Mouse (Mus musculus) hindbrain, postnatal 0 days (tissue): ENCODE results near the gene Lgr6. TPM values are rescaled to one million over a fixed set of nuclear protein-coding genes. Genes with fewer than 3 reads are reported as not detected.

Experiments used
- ATAC-seq: fragments of 200-750 bp; cut with Nextera tagmentation; 2 replicates; pipeline ENCODE4 v1.8.0; 2017; ENCODE audit warnings: mild to moderate bottlenecking, moderate TSS enrichment, moderate library complexity
- DNase-seq: peaks from one replicate; pipeline ENCODE4 v3.0.0-alpha.2; 2015; ENCODE audit warnings: low spot score
- H3K27ac ChIP-seq: fragments of 300-500 bp; sonication (generic); 2 replicates; pipeline ENCODE4 v1.5.1; 2014; ENCODE audit warnings: mild to moderate bottlenecking
- H3K27me3 ChIP-seq: fragments of 300-500 bp; sonication (generic); 2 replicates; pipeline ENCODE4 v1.6.1; 2014; ENCODE audit warnings: low read length, mixed read lengths; ENCODE audit not compliant: insufficient read depth
- H3K36me3 ChIP-seq: fragments of 300-500 bp; sonication (generic); 2 replicates; pipeline ENCODE4 v1.6.1; 2014; ENCODE audit warnings: low read length, mixed read lengths; ENCODE audit not compliant: insufficient read depth
- H3K4me1 ChIP-seq: fragments of 300-500 bp; sonication (generic); 2 replicates; pipeline ENCODE4 v1.6.1; 2014; ENCODE audit warnings: antibody characterized with exemption, low read length, mixed read lengths; ENCODE audit not compliant: insufficient read depth
- H3K4me2 ChIP-seq: fragments of 300-500 bp; sonication (generic); 2 replicates; pipeline ENCODE4 v1.6.1; 2014; ENCODE audit warnings: low read depth, mild to moderate bottlenecking, low read length, moderate library complexity, mixed read lengths
- H3K4me3 ChIP-seq: fragments of 300-500 bp; sonication (generic); 2 replicates; pipeline ENCODE4 v1.5.1; 2014; ENCODE audit warnings: low read length
- H3K9ac ChIP-seq: fragments of 300-500 bp; sonication (generic); replicated peaks from 2 replicates; pipeline ENCODE4 v1.6.1; 2014; ENCODE audit warnings: mild to moderate bottlenecking, low read length, moderate library complexity, mixed read lengths
- H3K9me3 ChIP-seq: fragments of 300-500 bp; sonication (generic); 2 replicates; pipeline ENCODE4 v1.6.1; 2016; ENCODE audit warnings: low read length, mixed read lengths
- CTCF ChIP-seq: IDR thresholded peaks from 2 replicates; pipeline ENCODE4 v1.5.1; 2016; ENCODE audit warnings: antibody characterized with exemption, control low read depth, low read depth
- WGBS: fragments of 180-500 bp; shearing (Covaris S2); extraction: QIAGEN DNeasy Blood & Tissue Kit; methylation state at CpG from one replicate; pipeline ENCODE4 v1.1.7; 2014; 5-methylcytosine and 5-hydroxymethylcytosine counted together
- polyA plus RNA-seq: library from polyadenylated mRNA; unstranded; fragments of >200 nt; fragmentation: Nextera tagmentation; extraction: Ambion mirVana; gene quantifications from 2 replicates; pipeline ENCODE4 v1.2.1, GENCODE M21; 2015
- total RNA-seq: library from RNA; depleted of rRNA; stranded (reverse); fragments of >200 nt; gene quantifications from 2 replicates; pipeline ENCODE4 v1.2.3, GENCODE M21; 2014

The Lgr6 gene
- total and polyA plus RNA-seq, 2 experiments from 2014 or later = 3.1 to 5.0 TPM

GRCm38 (mm10) chr1:135098441-135098840, 6.6 kb downstream of the Lgr6 start:
- WGBS = 50% methylated on average over 7 of the region's 7 CpGs
- no peak overlapping the region for H3K4me3 ChIP-seq
- ATAC-seq = peak; percentile 43; the same call in 1 of the 2 replicates
- no peak overlapping the region for H3K27ac ChIP-seq
- H3K27me3 ChIP-seq = peaks cover 4% of the 10 kb centered on the region; the same call in 1 of the 2 replicates
- no peak for TF ChIP-seq CTCF
- no peak overlapping the region for H3K9ac ChIP-seq
- no peak overlapping the region for H3K4me2 ChIP-seq
- DNase-seq = peak; percentile 48
- H3K4me1 ChIP-seq = peaks cover 6% of the 10 kb centered on the region; the same call in 1 of the 2 replicates
- no peaks in the 10 kb centered on the region for H3K9me3 ChIP-seq
- no peaks in the 10 kb centered on the region for H3K36me3 ChIP-seq

- DNase-seq (no peak), ATAC-seq (no peak)
- no peak overlapping the region for H3K9ac ChIP-seq
- H3K36me3 ChIP-seq = no peaks in the 10 kb centered on the region
- no peak for TF ChIP-seq CTCF
- H3K4me1 ChIP-seq = peaks cover 6% of the 10 kb centered on the region; the same call in 1 of the 2 replicates
- H3K4me3 ChIP-seq = no peak overlapping the region
- 92% methylated on average over 6 of the region's 6 CpGs for WGBS
- no peaks in the 10 kb centered on the region for H3K9me3 ChIP-seq
- no peak overlapping the region for H3K4me2 ChIP-seq
- H3K27me3 ChIP-seq = no peaks in the 10 kb centered on the region
- H3K27ac ChIP-seq = no peak overlapping the region
These were observed 7.6 kb downstream of the Lgr6 start for GRCm38 (mm10) chr1:135097441-135097840.

GRCm38 (mm10) chr1:135096312-135096711, 8.8 kb downstream of the Lgr6 start:
- H3K9me3 ChIP-seq = no peaks in the 10 kb centered on the region
- peaks cover 6% of the 10 kb centered on the region; the same call in 1 of the 2 replicates for H3K4me1 ChIP-seq
- no peak overlapping the region for H3K4me3 ChIP-seq
- no peaks in the 10 kb centered on the region for H3K36me3 ChIP-seq
- DNase-seq = no peak
- ATAC-seq = no peak
- WGBS = 67% methylated on average over 11 of the region's 11 CpGs
- no peak overlapping the region for H3K27ac ChIP-seq
- H3K4me2 ChIP-seq = no peak overlapping the region
- TF ChIP-seq CTCF = no peak
- H3K27me3 ChIP-seq = no peaks in the 10 kb centered on the region
- no peak overlapping the region for H3K9ac ChIP-seq

- no peaks in the 10 kb centered on the region for H3K36me3 ChIP-seq
- H3K9me3 ChIP-seq = no peaks in the 10 kb centered on the region
- no peak overlapping the region for H3K27ac ChIP-seq
- no peak for TF ChIP-seq CTCF
- ATAC-seq (no peak), DNase-seq (no peak)
- no peak overlapping the region for H3K4me2 ChIP-seq
- WGBS = 65% methylated on average over 7 of the region's 7 CpGs
- peaks cover 6% of the 10 kb centered on the region; the same call in 1 of the 2 replicates for H3K4me1 ChIP-seq
- H3K9ac ChIP-seq = no peak overlapping the region
- no peaks in the 10 kb centered on the region for H3K27me3 ChIP-seq
- no peak overlapping the region for H3K4me3 ChIP-seq
These were observed 9.9 kb downstream of the Lgr6 start for GRCm38 (mm10) chr1:135095189-135095588.

- H3K4me1 ChIP-seq = peaks cover 6% of the 10 kb centered on the region; the same call in 1 of the 2 replicates
- H3K27me3 ChIP-seq = no peaks in the 10 kb centered on the region
- no peak overlapping the region for H3K9ac ChIP-seq
- WGBS = 76% methylated on average over 7 of the region's 7 CpGs
- no peaks in the 10 kb centered on the region for H3K9me3 ChIP-seq
- TF ChIP-seq CTCF = no peak
- no peaks in the 10 kb centered on the region for H3K36me3 ChIP-seq
- ATAC-seq = no peak
- no peak overlapping the region for H3K4me3 ChIP-seq
- no peak for DNase-seq
- H3K27ac ChIP-seq = no peak overlapping the region
- no peak overlapping the region for H3K4me2 ChIP-seq
These were observed 10.4 kb downstream of the Lgr6 start for GRCm38 (mm10) chr1:135094723-135095122.

GRCm38 (mm10) chr1:135090914-135091313, 14.2 kb downstream of the Lgr6 start:
- WGBS = 72% methylated on average over 3 of the region's 3 CpGs
- TF ChIP-seq CTCF = no peak
- Histone ChIP-seq H3K9me3 (no peaks in the 10 kb centered on the region), H3K9ac (no peak overlapping the region), H3K27me3 (no peaks in the 10 kb centered on the region), H3K27ac (no peak overlapping the region), H3K36me3 (no peaks in the 10 kb centered on the region), H3K4me3 (no peak overlapping the region), H3K4me1 (no peaks in the 10 kb centered on the region), H3K4me2 (no peak overlapping the region)
- ATAC-seq = no peak
- no peak for DNase-seq

GRCm38 (mm10) chr1:135089626-135090025, 15.4 kb downstream of the Lgr6 start:
- no peak overlapping the region for H3K4me2 ChIP-seq
- H3K9me3 ChIP-seq = no peaks in the 10 kb centered on the region
- DNase-seq (no peak), ATAC-seq (0 out of 2 replicates have a peak, but pooled peaks have one; percentile 27)
- no peak for TF ChIP-seq CTCF
- no peaks in the 10 kb centered on the region for H3K36me3 ChIP-seq
- H3K4me3 ChIP-seq = no peak overlapping the region
- H3K27me3 ChIP-seq = no peaks in the 10 kb centered on the region
- H3K9ac ChIP-seq = no peak overlapping the region
- no peak overlapping the region; the same call in 1 of the 2 replicates for H3K27ac ChIP-seq
- 64% methylated on average over 10 of the region's 10 CpGs for WGBS
- H3K4me1 ChIP-seq = no peaks in the 10 kb centered on the region
